Mouse (Mus musculus) embryonic fibroblast, embryonic 13.5 days (primary cell): ENCODE data around the gene Spsb3.

ENCODE experiments used
- CTCF ChIP-seq: IDR thresholded peaks from 2 replicates; pipeline ENCODE4 v1.5.1; 2011; ENCODE audit warnings: mild to moderate bottlenecking, control low read depth, low read length, moderate library complexity, borderline replicate concordance; ENCODE audit not compliant: insufficient read depth
- POLR2A ChIP-seq: IDR thresholded peaks from 2 replicates; pipeline ENCODE4 v1.6.1; 2011; ENCODE audit warnings: low read depth, mild to moderate bottlenecking, control low read depth, low read length, moderate library complexity

DNA sequence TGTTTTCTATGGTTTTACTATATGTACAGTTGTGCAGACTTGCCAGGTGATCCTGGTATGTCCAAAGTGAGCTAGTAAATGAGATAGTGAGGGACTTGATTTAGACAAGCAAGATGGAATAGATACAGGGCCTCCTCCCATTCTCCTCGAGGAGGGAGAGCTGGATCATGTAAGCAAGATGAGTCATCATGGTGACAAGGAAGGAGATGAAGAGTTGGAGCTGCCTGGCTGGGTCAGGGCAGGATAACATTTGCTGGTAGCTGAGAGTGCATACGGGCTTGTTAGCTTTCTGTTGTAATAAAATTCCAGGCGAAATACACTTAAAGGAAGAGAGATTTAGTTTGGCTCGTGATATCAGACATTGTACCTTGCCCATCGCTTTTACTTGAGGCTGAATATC is 46.1 kb upstream of the Spsb3 start:
- TF ChIP-seq CTCF: no peak
- TF ChIP-seq POLR2A: no peak
